ENCODE assay signal across 21 mouse cellular contexts in the genomic region with DNA sequence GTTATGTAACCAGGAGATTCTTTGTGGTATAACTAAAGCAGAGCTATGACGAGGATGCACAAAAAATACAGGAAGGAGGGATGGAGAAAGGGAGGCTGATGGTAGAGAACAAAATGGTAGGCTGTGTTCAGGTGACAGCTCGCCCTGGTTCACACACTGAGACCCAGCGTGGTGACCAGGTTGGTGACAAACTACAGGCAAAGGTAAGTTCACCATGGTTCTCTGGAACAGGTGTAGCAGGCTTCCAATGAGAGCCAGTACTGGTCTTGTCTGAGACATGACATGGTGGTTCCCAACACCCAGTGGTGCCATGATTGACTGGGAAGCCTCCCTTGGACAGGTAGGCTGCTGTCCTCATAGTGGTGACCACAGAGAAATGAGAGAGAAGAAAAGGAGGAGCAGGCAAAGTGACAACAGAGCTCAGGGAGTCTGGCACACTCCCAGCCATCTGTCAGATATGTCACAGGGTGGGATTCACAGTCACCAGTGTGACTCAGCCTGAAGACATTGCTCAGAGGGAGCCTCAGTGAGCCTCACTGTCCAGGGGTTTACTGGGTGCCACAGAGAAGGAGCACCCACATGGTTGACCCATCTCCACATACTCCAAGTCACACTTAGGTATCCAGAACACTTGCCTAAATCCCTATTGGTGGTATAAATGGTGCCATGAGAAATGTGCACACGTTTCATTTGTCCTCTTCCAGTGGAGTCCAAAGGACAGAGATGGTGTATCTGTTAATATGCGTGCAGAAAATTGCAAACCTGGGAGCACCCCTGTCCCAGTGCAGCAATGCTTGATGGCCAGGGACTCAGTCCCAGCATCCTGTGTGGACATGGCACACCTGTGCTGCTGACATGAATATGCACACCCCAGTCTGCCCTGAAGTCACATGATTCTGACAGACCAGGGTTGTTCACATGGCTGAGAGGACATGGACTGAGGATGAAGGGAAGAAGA. TPM values are rescaled to one million over a fixed set of nuclear protein-coding genes. Genes with fewer than 3 reads are reported as not detected.
"Had no signal": no experiment of that assay in that cellular context is flagged by ENCODE, and none has a peak within 500 bp of the region (broad histone marks: within the 10 kb centered on the region; RNA-seq: fewer than 3 reads in every experiment).

No protein-coding gene starts in this region.

- DNase-seq: lung, adult 18-20 months; lung, embryonic 14.5 days; lung, postnatal 10 days; lung, postnatal 4 days; right cerebral cortex, postnatal 14 days; thymus, adult 18-20 months; thymus, postnatal 14 days; thymus, postnatal 36 days had no signal

- H3K9me3 ChIP-seq: megakaryocyte, embryonic 14.5 days; midbrain, embryonic 13.5 days; midbrain, embryonic 15.5 days; neural tube, embryonic 12.5 days; stomach, embryonic 15.5 days had no signal

- H3K27me3 ChIP-seq: midbrain, embryonic 13.5 days; midbrain, embryonic 15.5 days; neural tube, embryonic 12.5 days; stomach, embryonic 15.5 days had no signal

- H3K4me3 ChIP-seq: megakaryocyte, embryonic 14.5 days; midbrain, embryonic 13.5 days; midbrain, embryonic 15.5 days; neural tube, embryonic 12.5 days; stomach, embryonic 15.5 days had no signal

- H3K4me1 ChIP-seq: megakaryocyte, embryonic 14.5 days; midbrain, embryonic 13.5 days; midbrain, embryonic 15.5 days; neural tube, embryonic 12.5 days; stomach, embryonic 15.5 days had no signal

- ATAC-seq: midbrain, embryonic 13.5 days; midbrain, embryonic 15.5 days had no signal

- H3K36me3 ChIP-seq: midbrain, embryonic 13.5 days; midbrain, embryonic 15.5 days; neural tube, embryonic 12.5 days; stomach, embryonic 15.5 days had no signal

- H3K4me2 ChIP-seq: lung, embryonic 14.5 days; midbrain, embryonic 11.5 days; midbrain, embryonic 13.5 days; midbrain, embryonic 15.5 days; neural tube, embryonic 12.5 days; stomach, embryonic 15.5 days had no signal

- H3K9ac ChIP-seq: lung, embryonic 14.5 days; midbrain, embryonic 13.5 days; midbrain, embryonic 15.5 days; neural tube, embryonic 12.5 days; stomach, embryonic 15.5 days had no signal

- H3K27ac ChIP-seq: midbrain, embryonic 13.5 days; midbrain, embryonic 15.5 days; neural tube, embryonic 12.5 days; stomach, embryonic 15.5 days had no signal

RNA-seq across cellular contexts. Expression of gene Cyp2d9, which starts 24.1 kb away (rescaled TPM):
- total RNA-seq: midbrain, postnatal 0 days; monocyte, adult 5-6 weeks; neutrophil, adult 5-6 weeks had no signal
- polyA plus RNA-seq: lung, embryonic 14.5 days; lung, embryonic 16.5 days; midbrain, embryonic 11.5 days; midbrain, embryonic 13.5 days; midbrain, embryonic 15.5 days; midbrain, postnatal 0 days; neural tube, embryonic 12.5 days; neural tube, embryonic 14.5 days; spleen, adult 2 months; thymus, postnatal 0 days had no signal

RNA-seq across cellular contexts. Expression of gene Cyp2d10, which starts 50.3 kb away (rescaled TPM):
- total RNA-seq: midbrain, postnatal 0 days; monocyte, adult 5-6 weeks; neutrophil, adult 5-6 weeks had no signal
- polyA plus RNA-seq: lung, embryonic 14.5 days; midbrain, embryonic 11.5 days; midbrain, embryonic 13.5 days; midbrain, embryonic 15.5 days; midbrain, postnatal 0 days; neural tube, embryonic 12.5 days; neural tube, embryonic 14.5 days; thymus, postnatal 0 days had no signal
